Mouse (Mus musculus) cerebral cortex, adult 2 months (tissue): ENCODE results near the gene Pla2g4b.

Experiments
- WGBS: fragments of 180-500 bp; shearing (Covaris S2); methylation state at CpG from one replicate; pipeline ENCODE4 v1.1.7; 2018; 5-methylcytosine and 5-hydroxymethylcytosine counted together

Pla2g4b gene

GRCm38 (mm10) chr2:120062248-120062647, 29.0 kb downstream of the Pla2g4b start:
- 88% methylated on average over 8 of the region's 8 CpGs for WGBS

DNA sequence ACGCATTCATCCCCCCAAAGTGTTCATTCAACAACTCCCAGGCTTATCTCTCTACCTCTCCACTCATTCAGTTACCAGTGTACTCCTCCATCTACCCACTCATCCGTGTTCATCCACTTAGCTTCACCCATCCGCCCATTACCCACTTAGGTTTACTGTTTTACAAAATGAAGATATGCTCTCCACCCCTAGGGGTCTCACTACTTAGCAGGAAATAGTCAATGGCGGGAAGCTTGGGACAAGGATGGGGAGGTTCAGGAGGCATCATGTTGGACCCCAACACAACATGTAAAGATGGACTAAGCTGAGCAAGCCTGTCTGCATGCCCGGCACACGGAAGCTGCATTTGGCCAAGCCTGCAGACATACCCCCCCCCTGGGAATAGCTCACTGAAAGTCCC, 31.4 kb downstream of the Pla2g4b start:
- 86% methylated on average over 6 of the region's 6 CpGs for WGBS

- 61% methylated on average over 10 of the region's 10 CpGs for WGBS
Measured at GRCm38 (mm10) chr2:120065243-120065642, 32.0 kb downstream of the Pla2g4b start.

- WGBS: 60% methylated on average over 3 of the region's 3 CpGs
Measured at GRCm38 (mm10) chr2:120066224-120066623, 33.0 kb downstream of the Pla2g4b start.

DNA sequence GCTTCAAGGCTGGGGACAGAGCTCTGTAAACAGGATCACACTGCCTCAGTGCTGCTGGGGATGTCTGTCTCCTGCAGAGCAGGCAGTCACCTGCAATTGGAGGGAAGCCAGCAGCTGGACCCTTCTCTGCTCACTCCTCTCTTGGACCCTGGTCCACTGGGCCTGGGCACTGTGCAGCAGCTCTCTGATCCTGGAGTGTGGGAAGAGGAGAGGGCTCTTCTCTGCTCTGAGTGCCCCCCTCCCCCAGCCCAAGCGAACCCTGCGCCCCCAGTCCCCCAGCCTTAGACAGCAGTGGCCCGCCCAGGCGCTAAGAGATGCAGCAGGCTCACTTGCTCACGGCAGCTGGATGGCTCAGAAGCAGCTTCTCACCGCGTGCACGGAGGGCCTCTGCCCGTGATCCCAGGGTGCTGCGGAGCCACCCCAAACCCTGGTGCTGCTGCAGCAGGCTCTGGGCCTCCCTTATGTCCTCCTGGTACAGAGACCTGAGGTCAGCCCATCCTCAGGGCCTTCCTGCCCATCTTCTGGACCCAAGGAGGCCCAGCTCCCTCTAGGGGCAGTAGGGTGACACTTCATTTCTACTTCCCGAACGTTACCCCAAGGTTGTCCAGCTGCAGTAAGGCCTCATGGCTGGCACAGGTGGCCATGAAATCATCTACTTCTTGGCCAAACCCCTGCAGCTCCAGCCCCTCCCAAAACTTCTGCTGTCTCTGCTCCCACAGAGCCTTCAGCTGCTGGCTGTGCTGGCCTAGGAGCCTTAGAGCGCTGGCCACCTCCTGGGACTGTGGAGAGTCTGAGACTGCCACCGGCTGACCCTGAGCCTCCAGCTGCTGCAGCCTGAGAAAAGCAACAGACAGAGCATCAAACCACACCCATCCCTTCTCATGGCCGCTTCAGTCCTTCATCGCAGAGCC, 35.6 kb downstream of the Pla2g4b start:
- 52% methylated on average over 16 of the region's 16 CpGs for WGBS

GRCm38 (mm10) chr2:120069466-120069990, 36.3 kb downstream of the Pla2g4b start:
- 44% methylated on average over 8 of the region's 8 CpGs for WGBS

GRCm38 (mm10) chr2:120074096-120074495, 40.9 kb downstream of the Pla2g4b start:
- WGBS: 81% methylated on average over 4 of the region's 4 CpGs

- WGBS: 2% methylated on average over 36 of the region's 36 CpGs
Measured at GRCm38 (mm10) chr2:120076076-120076705, 43.0 kb downstream of the Pla2g4b start.

GRCm38 (mm10) chr2:120082416-120082815, 49.2 kb downstream of the Pla2g4b start:
- WGBS: 78% methylated on average over 2 of the region's 2 CpGs

DNA sequence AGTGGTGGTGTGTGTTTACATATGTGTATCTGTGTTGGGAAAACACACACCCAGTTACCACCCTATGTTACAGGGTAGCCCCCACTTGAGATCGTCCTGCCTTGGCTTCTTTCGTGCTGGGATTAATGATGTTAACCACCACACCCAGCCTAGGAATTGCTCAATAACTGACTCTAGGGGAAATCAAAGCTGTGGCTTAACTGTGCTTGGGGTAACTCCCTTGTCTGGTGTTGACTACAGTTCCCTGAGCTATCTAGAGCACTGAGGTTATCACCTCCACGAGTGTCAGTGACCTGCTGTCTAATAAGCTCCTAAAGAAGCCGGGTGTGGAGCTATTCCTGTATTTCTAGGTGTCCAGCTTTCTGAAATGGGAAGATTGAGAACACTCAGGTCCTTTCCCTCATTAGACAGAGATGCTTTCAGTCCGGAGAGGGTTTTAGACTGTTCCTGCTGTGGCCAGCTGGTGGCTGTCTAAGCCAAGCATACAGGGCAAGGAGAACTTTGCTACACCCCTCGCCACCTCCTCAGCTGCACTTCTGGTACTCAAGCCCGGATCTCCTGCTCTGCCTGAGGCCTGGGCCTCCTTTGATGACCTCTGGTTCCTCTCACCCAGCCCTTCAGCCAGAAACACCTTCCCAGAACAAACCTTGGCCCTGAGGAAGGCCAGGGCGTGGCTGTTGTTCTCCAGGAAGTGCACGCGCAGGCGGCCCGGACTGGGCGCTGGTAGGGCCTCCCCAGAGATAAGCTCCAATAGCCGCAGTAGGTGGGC, 51.6 kb downstream of the Pla2g4b start:
- WGBS: 72% methylated on average over 14 of the region's 14 CpGs

DNA sequence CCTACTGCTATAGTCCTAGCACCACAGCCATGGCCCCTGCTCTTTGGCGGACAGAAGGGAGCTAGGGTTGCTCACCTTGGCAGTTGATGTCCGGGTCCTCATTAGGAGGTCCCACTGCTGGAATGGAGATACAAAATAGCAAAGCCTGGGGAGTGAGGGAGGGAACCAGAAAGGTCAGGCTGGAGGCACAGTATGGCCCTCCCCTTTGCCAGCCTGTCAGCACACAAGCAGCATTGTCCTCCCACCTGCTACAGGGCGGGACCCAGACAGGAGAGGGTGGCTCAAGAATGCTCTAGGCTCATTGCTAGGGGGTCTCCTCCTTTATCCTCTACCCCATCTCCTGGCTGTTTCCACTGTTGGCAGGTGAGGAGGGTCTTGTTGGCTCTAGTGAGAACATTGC, 52.8 kb downstream of the Pla2g4b start:
- WGBS: 95% methylated on average over 3 of the region's 3 CpGs

- WGBS: 75% methylated on average over 3 of the region's 3 CpGs
Measured at GRCm38 (mm10) chr2:120087391-120087790, 54.2 kb downstream of the Pla2g4b start.

- 87% methylated on average over 2 of the region's 2 CpGs for WGBS
Measured at GRCm38 (mm10) chr2:120087897-120088296, 54.7 kb downstream of the Pla2g4b start.

DNA sequence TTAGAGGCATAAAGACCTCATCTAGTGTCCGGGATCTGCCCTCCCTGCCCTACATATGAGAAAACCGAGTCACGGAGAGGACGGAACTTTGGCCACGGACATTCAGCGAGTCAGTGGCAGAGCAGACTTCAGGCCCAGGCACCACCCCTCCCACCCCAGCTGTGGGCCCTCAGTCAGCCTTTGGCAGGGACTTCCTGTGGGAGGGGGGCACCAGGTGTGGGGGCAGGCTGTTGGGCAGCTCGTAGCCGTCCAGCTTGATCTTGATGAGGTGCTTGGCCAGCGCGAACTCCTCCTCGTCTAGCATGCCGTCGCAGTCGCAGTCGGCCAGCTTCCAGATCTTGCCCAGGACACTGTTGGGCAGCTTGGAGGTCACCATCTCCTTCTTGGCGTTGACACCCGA, 57.8 kb downstream of the Pla2g4b start:
- 93% methylated on average over 17 of the region's 17 CpGs for WGBS
